Mouse (Mus musculus): ENCODE data around the gene Nop2.
"Not testable (repeated sequence)": the region's sequence is repeated elsewhere in the genome, so short reads cannot be mapped to it uniquely, and the experiment has no call there.

Gene Nop2

DNA sequence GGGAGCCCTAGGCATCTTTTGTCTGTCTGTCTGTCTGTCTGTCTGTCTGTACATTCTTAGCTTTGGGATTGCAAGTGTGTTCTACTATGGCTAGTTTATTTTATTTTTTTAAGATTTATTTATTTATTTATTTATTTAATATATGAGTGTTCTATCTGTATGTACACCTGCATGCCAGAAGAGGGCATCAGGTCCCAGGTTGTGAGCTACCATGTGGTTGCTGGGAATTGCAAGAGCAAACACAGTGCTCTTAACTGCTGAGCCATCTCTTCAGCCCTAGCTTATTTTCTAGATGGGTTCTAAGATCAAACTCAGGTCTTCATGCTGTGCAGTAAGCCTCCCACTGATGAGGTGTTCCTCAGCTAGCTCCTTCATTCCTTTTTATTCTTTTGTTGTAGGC is 22.8 kb downstream of the Nop2 start:
- peak; percentile 32 for DNase-seq (ENCODE audit: low spot score)

DNA sequence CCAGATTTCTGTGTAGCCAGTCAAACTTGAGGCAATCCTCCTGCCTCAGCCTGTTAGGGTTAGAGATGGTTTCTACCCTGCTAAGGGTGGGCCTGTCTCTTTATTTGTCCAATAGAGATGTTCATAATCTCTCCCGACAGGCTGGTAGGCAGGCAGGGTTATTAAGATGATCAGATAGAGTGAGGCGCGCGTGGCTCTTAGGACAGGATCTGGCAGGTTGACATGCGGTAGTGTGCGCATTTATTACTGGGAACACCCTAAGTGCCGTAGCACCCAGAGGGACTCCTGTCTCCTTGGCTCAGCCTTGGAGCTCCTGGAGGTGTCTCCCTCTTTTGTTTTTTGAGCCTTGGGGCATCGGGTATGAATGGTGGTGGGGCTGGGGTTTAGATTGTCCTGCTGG is 23.6 kb downstream of the Nop2 start:
- no peak for DNase-seq (ENCODE audit: low spot score)

DNA sequence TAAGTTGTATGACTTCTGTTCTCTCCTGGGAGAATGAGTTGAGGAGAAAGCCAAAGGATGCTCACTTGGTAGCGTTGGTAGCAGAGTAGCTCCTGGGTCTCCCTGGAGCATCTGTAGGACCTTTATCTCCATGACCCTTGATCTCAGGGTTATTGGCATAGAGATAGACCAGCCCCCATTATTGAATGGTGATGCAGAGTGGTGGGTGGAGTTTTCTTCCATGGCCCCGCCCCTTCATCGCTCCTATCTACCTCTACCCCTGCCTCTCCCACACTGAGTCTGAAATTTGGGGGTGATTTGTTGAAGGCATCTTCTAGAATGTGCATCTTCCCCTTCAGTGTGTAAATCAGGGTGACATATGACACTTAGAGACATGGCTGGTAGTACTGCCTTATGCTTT is 24.8 kb downstream of the Nop2 start:
- DNase-seq (ENCODE audit: low spot score): peak; percentile 43

DNA sequence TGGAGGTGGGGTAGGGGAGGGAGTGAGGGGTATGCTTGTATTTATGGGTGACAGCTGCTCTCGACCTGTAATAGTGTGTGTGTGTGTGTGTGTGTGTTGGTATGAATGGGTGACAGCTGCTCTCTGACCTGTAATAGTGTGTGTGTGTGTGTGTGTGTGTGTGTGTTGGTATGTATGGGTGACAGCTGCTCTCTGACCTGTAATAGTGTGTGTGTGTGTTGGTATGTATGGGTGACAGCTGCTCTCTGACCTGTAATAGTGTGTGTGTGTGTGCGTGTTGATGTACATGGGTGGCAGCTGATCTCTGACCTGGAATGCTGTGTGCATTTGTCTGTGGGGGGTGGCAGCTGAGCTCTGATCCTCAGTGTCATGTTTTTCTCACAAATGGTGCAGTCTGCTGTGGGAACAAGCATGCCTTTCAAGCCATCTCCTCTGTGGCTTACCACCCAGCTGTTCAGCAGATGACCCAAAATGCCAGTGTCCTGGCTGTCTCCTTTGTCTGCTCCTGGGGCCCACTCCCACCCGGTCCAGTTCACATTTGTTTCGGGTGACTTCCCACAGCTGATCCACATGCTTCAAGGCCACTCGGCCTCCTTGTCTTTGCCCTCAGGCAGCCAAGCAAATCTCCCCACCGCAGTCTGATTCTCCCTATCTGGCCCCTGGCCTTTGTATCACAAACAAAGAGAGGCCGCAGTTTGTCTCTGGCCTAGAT is 25.4 kb downstream of the Nop2 start:
- DNase-seq (ENCODE audit: low spot score): peak; percentile 93

DNA sequence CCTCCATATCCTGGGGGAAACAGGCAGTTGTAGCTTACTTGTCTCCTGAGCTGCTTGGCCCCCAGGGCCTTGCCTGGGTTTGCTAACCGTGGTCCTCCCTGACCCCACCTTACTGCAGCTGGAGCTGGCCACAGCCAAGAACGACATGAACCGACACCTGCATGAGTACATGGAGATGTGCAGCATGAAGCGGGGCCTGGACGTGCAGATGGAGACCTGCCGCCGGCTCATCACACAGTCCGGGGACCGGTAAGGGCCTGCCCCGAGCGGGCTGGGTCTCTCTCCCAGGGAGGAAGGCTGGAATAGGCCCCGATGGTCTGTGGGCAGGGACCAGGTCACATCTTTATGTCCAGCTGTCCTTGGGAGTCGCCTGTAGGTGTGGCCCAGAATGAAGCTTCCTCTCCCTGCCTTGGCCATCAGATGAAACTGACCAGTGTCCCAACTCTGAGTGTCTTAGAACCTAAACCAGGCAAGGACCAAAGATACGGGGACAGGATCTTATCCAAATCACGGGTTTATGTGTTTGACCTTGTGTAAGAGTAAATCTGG is 27.3 kb downstream of the Nop2 start:
- DNase-seq (ENCODE audit: low spot score): no peak

DNA sequence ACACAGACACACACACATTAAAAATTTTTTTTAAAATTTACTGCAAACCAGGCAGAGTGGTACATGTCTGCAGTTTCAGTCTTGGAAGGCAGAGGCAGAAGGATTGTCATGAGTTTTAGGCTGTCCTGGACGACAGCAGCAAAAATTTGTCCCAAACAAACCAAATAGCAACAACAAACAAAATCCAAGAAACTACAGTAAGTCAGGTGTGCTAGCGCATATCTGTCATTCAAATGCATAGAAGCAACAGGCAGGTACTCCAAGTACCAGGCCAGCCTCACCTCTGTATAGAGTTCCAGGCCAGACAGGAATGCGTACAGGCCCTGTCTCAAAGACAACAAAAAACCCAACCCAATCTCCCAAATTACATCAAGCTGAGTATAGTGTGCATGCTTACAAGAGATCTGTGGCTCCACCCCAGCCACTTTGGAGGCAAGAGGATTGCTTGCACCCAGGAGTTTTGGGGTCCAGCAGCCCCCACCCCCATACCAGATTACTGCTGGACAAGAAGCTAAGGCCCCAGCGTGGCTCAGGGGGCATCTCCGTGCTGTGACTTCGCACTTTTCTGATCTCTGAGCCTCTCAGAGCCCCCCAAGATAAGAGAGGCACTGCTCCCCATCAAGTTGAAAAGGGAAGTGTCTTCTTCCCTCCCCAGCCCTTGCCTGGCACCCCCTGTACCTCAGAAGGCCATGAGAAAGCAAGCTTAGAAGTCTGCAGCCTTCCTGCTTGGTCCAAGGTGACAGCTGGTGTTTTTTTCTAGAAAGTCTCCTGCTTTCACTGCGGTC is 28.3 kb downstream of the Nop2 start:
- DNase-seq (ENCODE audit: low spot score): no peak

DNA sequence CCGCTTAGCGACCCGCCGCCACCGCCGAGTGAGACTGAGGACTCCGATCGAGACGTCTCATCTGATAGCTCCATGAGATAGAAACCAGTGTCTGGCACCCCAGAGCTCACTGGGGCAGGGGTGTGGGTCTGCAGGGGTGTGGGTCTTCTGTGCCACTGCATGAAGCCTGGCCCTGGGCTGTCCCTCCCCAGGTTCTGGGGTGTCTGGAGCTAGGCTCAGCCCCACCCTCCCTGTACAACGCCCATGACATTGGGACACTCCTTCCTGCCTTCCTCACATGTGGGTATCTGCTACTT is 28.8 kb downstream of the Nop2 start:
- no peak for DNase-seq (ENCODE audit: low spot score)

DNA sequence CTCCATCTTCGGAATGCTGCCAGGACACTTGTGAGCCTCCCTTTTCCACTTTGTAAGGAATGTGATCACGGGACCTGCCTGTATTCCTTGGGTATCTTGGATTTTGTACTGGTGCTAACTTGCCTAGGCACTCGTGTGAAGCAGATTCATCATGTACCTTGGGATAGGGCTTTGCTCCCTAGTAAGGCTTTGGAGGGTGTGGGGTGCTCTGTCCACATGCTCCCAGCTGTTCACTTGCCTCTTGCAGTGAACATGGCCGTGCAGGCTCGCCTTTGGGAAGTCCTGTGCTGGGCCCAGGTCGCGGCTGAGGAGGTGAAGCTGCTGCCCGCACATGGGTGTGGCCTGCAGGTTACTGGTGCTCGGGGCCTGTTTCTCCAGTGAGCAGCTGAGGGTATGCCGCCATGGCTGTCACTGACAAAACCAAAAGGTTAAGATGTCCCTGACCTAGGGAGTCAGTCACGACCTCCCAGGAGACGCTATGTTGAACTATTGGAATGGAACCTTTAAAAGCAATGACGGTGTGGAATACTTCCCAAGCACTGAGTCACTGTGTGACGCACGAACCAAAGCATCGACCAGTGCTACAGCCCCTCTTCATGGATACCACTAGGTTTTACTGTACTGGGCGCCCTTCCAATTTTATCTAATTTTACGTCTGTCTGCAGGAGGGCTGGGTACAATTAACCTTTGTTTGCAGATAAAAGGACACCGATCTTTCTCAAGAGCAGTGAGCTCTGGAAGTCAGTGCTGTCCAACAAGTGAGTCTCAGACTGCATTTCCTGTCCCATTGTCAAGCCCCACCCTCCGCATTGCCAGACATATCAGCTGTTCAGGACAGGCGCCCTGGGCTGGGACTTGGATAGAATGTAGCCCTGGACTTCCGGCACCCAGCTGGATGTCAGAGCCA is 29.4 kb downstream of the Nop2 start:
- DNase-seq (ENCODE audit: low spot score): peak; percentile 34

DNA sequence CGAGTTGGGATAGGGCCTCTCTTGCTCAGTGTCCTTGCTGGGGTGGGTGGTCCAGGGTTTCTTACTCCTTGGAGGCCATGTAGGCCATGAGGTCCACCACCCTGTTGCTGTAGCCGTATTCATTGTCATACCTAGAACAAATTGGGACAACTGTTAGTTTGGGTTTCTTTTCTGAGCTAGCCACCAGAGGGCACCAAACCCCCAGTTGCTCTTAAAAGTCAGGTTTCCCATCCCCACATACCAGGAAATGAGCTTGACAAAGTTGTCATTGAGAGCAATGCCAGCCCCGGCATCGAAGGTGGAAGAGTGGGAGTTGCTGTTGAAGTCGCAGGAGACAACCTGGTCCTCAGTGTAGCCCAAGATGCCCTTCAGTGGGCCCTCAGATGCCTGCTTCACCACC is 30.3 kb downstream of the Nop2 start:
- DNase-seq (ENCODE audit: low spot score): peak; percentile 84

DNA sequence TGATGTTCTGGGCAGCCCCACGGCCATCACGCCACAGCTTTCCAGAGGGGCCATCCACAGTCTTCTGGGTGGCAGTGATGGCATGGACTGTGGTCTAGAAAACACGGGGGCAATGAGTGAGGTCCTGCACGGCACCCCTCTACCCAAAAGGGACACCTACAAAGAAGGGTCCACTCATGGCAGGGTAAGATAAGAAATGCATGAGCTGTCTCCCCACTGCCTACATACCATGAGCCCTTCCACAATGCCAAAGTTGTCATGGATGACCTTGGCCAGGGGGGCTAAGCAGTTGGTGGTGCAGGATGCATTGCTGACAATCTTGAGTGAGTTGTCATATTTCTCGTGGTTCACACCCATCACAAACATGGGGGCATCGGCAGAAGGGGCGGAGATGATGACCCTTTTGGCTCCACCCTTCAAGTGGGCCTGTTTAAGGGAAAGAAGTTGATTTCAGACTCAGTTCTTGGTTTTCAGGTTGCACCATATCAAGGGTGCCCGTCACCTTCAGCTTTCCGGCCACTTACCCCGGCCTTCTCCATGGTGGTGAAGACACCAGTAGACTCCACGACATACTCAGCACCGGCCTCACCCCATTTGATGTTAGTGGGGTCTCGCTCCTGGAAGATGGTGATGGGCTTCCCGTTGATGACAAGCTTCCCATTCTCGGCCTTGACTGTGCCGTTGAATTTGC is 31.1 kb downstream of the Nop2 start:
- not testable (repeated sequence) for DNase-seq (ENCODE audit: low spot score)

DNA sequence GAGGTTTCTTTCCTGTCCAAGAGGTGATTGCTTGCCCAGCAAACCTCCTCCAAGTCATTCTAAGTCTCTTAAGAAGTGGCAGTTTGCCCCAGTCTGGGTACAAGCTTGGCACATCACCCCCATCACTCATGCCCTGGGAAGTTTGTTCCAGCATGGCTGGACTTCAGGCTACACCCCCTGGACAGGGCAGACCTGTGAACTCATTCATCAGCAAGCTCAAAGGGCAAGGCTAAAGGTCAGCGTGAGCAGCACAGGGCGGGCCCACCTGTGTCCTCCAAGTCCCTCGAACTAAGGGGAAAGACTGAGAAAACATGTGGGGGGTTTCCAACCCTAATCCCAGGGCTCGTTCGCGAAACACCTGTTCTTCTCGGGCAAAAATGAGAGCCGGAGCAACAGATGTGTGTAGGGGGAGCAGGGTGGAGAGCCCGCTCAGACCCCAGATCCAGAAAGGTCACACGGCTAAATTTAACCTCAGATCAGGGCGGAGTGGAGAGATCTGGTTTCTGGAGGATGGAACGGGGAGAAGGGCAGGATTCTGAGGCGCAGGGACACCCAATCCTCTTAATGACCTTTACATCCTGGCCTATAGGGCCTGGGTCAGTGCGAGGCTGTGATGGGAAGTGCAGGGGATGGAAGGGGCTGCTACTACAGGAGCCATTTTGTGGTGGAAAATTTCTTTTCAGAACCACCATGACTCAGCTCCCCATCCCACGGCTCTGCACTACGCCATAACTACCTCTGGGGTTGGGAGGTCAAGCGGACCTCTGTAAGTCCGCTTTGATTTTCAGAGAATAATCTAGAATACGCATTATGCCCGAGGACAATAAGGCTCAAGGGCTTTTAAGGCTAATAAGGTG is 32.3 kb downstream of the Nop2 start:
- peak; percentile 50 for DNase-seq (ENCODE audit: low spot score)

DNA sequence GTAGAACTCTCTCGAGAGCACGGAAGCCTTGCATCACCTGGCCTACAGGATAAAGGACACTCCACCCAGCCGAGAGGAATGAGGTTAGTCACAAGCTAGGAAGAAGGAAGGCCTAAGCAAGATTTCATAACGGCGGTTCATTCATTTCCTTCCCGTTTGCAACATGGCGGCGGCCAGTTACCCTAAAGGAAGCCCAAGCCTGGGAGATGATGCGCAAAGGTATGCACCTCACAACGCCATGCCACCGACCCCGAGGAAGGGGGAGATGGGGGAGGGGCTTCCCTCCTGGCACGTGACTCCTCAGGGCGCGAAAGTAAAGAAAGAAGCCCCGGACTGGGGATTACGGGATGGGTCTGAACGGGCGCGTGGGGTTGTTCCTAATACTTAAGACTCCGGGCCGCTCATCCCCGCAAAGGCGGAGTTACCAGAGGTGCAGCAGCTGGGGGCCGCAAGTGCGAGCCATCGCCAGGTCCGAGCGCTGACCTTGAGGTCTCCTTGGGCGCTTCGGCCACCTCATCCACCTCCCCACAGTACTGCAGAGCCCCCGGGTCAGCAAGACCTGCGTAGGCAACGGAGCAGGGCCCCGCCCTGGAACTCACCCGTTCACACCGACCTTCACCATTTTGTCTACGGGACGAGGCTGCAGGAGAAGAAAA is 33.1 kb downstream of the Nop2 start:
- peak; percentile 80 for DNase-seq (ENCODE audit: low spot score)

DNA sequence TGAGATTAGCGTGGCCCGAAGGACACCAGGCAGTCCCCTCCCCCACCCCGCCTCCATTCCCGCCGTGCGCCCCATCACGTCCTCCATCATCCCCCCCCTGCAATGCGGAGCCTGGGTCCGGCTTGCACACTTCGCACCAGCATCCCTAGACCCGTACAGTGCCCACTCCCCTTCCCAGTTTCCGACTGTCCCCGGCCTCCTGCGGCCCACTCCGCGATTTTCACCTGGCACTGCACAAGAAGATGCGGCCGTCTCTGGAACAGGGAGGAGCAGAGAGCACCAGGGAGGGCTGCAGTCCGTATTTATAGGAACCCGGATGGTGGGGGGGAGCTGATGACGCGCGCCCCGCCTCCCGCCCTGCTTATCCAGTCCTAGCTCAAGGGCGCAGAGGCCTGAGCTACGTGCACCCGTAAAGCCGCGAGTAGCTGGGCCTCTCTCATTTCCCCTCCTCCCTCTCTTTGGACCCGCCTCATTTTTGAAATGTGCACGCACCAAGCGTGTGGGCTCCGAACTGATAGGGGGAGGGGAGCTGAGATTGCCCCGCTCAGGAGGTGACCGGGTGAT is 33.7 kb downstream of the Nop2 start:
- peak; percentile 98 for DNase-seq (ENCODE audit: low spot score)

DNA sequence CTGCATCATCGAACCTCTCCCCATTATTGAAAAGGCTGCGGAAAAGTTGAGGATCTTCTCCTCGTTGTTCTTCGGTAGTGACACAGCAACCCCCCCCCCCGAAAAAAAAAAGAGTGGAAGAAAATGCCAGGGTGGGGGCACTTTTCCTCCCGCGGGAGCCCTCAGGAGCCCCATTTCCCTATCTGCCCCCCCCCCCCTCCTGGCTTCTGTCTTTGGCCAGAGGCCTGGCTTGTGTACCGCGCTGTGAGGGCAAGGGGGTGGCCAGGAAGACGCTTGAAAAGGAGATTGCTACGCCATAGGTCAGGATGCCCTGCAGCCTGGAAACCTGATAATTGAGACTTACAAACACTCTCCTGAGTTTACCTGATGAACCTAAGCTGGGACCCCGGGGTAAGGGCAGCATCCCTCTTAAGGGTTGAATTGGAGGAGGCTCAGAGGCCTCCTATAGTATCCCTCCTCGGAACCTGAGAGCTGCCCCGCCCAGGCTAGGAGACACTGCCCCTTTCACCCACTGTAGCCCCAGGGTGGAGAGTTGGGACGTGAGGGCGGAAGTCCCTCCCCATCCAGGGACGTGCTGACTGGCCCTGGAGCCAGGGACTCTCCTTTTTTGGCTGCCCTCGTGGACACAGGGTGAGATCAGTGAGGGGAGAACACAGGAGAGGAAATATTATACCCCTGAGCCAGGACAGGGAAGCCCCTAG is 34.5 kb downstream of the Nop2 start, which contains the start of gene Gapdh:
TSS of gene Gapdh (minus strand) at position 417 of the 701 bp plus-strand sequence.
- DNase-seq (ENCODE audit: low spot score): peak; percentile 37

DNA sequence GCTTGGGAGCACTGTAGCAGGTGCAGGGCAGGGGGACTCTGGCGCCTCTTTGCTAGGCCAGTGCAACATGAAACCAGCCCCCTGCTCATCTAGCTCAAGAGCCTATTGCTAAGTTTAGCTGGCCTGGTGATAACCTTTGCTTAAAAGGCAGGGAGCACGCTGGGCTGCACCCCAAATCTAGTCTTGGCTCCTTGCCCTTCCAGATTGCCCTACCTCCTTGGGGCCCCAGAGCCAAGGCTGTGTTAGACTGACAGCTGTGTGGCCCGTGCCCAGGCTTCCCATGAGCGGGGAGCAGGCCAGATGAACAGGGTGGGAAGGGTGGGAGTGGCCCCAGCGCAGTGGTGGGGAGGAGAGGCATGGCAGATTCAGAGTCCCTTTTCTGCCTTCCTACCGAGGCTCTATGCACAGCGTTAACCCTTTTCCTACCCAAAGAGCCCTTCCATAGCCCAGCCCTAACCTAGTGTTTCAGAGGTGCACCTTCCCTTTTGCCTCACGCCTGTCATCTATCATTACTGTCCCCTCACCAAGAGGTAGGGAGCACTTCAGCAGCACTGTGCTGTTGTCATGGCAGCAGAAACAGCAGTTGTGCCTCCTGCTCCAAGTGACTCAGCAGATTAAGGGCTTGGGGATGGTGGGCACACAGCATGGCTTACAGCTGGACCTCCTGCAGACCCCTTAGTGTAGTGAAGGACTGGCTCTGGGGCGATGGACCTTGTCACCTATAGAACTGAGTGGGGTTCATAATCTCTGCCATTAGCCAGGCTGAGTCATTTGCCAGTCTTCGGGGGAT is 35.3 kb downstream of the Nop2 start:
- DNase-seq (ENCODE audit: low spot score): peak; percentile 70

DNA sequence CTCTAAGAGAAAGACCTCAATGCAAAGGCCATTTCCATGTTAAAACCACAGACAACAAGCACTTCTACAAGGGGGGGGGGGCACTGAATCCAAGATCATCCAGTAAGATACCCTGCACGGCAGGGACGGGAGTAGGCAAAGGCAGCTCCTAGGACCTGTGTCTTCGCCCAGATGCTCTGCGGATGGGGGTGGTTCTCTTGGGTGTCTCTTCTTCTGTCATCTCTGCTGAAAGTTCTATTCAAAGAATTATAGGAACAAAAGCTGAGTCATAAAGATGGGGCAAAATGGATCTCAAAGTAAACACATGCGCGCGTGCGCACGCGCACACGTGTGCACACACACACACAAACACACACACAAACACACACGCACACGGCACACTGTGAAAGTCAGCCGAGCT is 36.4 kb downstream of the Nop2 start:
- no peak for DNase-seq (ENCODE audit: low spot score)

DNA sequence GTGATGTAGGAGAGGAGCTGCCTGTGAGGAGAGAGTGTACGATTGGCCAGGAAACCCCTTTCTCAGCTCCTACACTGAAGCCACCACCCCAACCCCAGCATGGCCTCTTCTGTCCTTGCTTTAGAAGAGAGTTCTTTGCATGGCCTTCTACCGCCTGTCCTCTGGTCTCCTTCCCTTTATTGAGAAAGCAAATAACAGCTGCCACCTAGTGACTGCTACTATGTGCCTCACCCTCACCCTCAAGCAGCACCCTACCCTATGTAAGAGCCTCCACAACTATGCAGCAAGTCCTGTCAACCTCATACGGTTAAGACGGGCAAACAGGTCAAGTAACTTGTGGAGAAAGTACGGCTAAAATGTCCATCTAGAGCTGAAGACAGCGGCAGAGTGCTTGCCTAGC is 38.5 kb downstream of the Nop2 start:
- DNase-seq (ENCODE audit: low spot score): no peak

DNA sequence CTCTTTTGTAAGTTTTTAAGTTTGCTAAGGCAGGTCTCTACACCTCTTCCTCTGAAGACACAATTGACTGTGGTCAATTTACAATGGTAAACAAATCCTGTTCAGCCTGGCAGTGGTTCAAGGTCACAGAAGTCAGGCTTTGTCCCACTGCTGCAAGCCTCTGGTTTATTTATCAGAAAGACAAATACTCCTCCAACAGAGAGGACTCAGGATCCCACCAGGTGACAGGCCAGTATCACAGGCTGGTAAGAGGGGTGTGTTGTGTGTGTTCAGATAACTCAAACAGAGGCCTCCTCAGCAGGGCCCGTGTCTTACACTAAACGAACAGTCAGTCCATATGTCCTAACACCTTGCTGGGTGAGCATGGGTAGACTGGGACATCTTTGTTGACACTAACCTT is 40.8 kb downstream of the Nop2 start:
- DNase-seq (ENCODE audit: low spot score): no peak

DNA sequence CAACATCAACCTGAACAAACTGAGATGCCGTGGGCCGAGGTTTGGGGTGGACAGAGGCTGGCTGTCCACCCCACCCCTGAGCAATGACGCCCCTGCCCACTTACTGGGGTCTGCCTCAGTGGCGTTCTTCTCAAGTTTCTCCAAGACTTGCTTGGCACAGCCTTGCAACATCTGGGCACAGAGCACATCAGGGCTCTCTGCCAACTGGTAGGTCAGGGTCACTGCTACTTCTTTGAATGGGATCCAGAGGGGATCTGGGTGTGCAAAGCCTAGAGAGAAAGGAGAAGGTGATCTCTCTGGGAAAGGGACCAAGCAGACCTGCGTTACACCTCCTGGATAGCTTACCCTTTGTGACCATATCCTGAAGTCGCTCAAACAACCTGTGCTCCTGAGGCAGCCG is 41.5 kb downstream of the Nop2 start:
- DNase-seq (ENCODE audit: low spot score): no peak

All from retina, embryonic 14.5 days (tissue).